Mouse (Mus musculus) lung, postnatal 0 days (tissue): ENCODE data around the gene Scamp4. TPM values are rescaled to one million over a fixed set of nuclear protein-coding genes. Genes with fewer than 3 reads are reported as not detected.
"Not testable (repeated sequence)": the region's sequence is repeated elsewhere in the genome, so short reads cannot be mapped to it uniquely, and the experiment has no call there.

Experiments
- ATAC-seq: fragments of 200-750 bp; cut with Nextera tagmentation; 2 replicates; pipeline ENCODE4 v1.8.0; 2017; ENCODE audit warnings: moderate library complexity
- DNase-seq: peaks from one replicate; pipeline ENCODE4 v3.0.0-alpha.2; 2016; ENCODE audit warnings: low spot score
- H3K27ac ChIP-seq: fragments of 300-500 bp; sonication (generic); 2 replicates; pipeline ENCODE4 v1.5.1; 2014; ENCODE audit warnings: antibody characterized with exemption, mild to moderate bottlenecking, low read length, mixed read lengths
- H3K27me3 ChIP-seq: fragments of 300-500 bp; sonication (generic); replicated peaks from 2 replicates; pipeline ENCODE4 v1.6.1; 2014; ENCODE audit warnings: low read length, mixed read lengths; ENCODE audit not compliant: insufficient read depth
- H3K36me3 ChIP-seq: fragments of 300-500 bp; sonication (generic); 2 replicates; pipeline ENCODE4 v1.6.1; 2014; ENCODE audit warnings: low read length, mixed read lengths; ENCODE audit not compliant: insufficient read depth
- H3K4me1 ChIP-seq: fragments of 300-500 bp; sonication (generic); 2 replicates; pipeline ENCODE4 v1.6.1; 2014; ENCODE audit warnings: antibody characterized with exemption, low read depth, low read length, mixed read lengths; ENCODE audit not compliant: insufficient read depth
- H3K4me2 ChIP-seq: fragments of 300-500 bp; sonication (generic); replicated peaks from 2 replicates; pipeline ENCODE4 v1.6.1; 2014; ENCODE audit warnings: low read depth, mild to moderate bottlenecking, low read length, moderate library complexity, mixed read lengths
- H3K4me3 ChIP-seq: fragments of 300-500 bp; sonication (generic); 2 replicates; pipeline ENCODE4 v1.5.1; 2014; ENCODE audit warnings: low read depth, low read length
- H3K9ac ChIP-seq: fragments of 300-500 bp; sonication (generic); replicated peaks from 2 replicates; pipeline ENCODE4 v1.6.1; 2014; ENCODE audit warnings: low read depth, mild to moderate bottlenecking
- H3K9me3 ChIP-seq: fragments of 300-500 bp; sonication (generic); 2 replicates; pipeline ENCODE4 v1.6.1; 2016; ENCODE audit warnings: low read length, mixed read lengths
- CTCF ChIP-seq: IDR thresholded peaks from 2 replicates; pipeline ENCODE4 v1.5.1; 2016; ENCODE audit warnings: antibody characterized with exemption, mild to moderate bottlenecking
- EP300 ChIP-seq: IDR thresholded peaks from 2 replicates; pipeline ENCODE4 v1.6.1; 2016; ENCODE audit warnings: antibody characterized with exemption, mild to moderate bottlenecking, control low read depth
- WGBS: fragments of 180-500 bp; shearing (Covaris S2); extraction: QIAGEN DNeasy Blood & Tissue Kit; methylation state at CpG from one replicate; pipeline ENCODE4 v1.1.7; 2014; 5-methylcytosine and 5-hydroxymethylcytosine counted together
- polyA plus RNA-seq: library from polyadenylated mRNA; unstranded; fragments of >200 nt; fragmentation: Nextera tagmentation; extraction: Ambion mirVana; gene quantifications from 2 replicates; pipeline ENCODE4 v1.2.1, GENCODE M21; 2015

The Scamp4 gene
- polyA plus RNA-seq, 1 experiment from 2014 or later, result 56.9 TPM

- ATAC-seq (peak; percentile 96), DNase-seq (peak; percentile 99)
- Histone ChIP-seq H3K27me3 (no peaks in the 10 kb centered on the region), H3K36me3 (no peaks in the 10 kb centered on the region), H3K4me2 (peak within 1 kb of the TSS; percentile 95), H3K9me3 (no peaks in the 10 kb centered on the region), H3K9ac (peak within 1 kb of the TSS; percentile 90), H3K27ac (peak within 1 kb of the TSS; percentile 78), H3K4me3 (peak within 1 kb of the TSS; percentile 88), H3K4me1 (peaks cover 17% of the 10 kb centered on the region; the same call in 1 of the 2 replicates)
- under 1% methylated on average over 55 of the region's 73 CpGs for WGBS
- TF ChIP-seq EP300 (no peak), CTCF (no peak)
Observed at GRCm38 (mm10) chr10:80589879-80590854, 12.5 kb upstream of the Scamp4 start, which contains the start of gene Abhd17a. Abhd17a (minus strand) TSS chr10:80590341.

GRCm38 (mm10) chr10:80596318-80596717 is 6.4 kb upstream of the Scamp4 start:
- H3K4me2 ChIP-seq, result no peak overlapping the region
- H3K4me1 ChIP-seq, result no peaks in the 10 kb centered on the region
- H3K27me3 ChIP-seq, result no peaks in the 10 kb centered on the region
- WGBS, result 43% methylated on average over 4 of the region's 4 CpGs
- no peak overlapping the region for H3K9ac ChIP-seq
- H3K9me3 ChIP-seq, result no peaks in the 10 kb centered on the region
- no peaks in the 10 kb centered on the region for H3K36me3 ChIP-seq
- no peak for DNase-seq
- TF ChIP-seq CTCF (no peak), EP300 (no peak)
- H3K27ac ChIP-seq, result no peak overlapping the region
- H3K4me3 ChIP-seq, result no peak overlapping the region
- no peak; the same call in 1 of the 2 replicates for ATAC-seq

- 20% methylated on average over 7 of the region's 7 CpGs for WGBS
- no peak for ATAC-seq
- no peak for DNase-seq
Observed at GRCm38 (mm10) chr10:80603364-80603763, 692 bp downstream of the Scamp4 start.

GRCm38 (mm10) chr10:80604001-80604509 is 1.4 kb downstream of the Scamp4 start:
- peaks cover 6% of the 10 kb centered on the region; the same call in 1 of the 2 replicates for H3K36me3 ChIP-seq
- H3K27ac ChIP-seq, result no peak overlapping the region
- H3K9me3 ChIP-seq, result no peaks in the 10 kb centered on the region
- no peak overlapping the region for H3K4me3 ChIP-seq
- no peak overlapping the region; the same call in 1 of the 2 replicates for H3K4me2 ChIP-seq
- H3K27me3 ChIP-seq, result no peaks in the 10 kb centered on the region
- ATAC-seq, result no peak
- TF ChIP-seq EP300, result no peak
- TF ChIP-seq CTCF, result no peak
- 89% methylated on average over 7 of the region's 7 CpGs for WGBS
- no peak for DNase-seq
- H3K9ac ChIP-seq, result peak overlapping the region; percentile 1; the same call in 1 of the 2 replicates
- H3K4me1 ChIP-seq, result peaks cover 12% of the 10 kb centered on the region; the same call in 1 of the 2 replicates

More at GRCm38 (mm10) chr10:80603364-80603763, 692 bp downstream of the Scamp4 start:
- Histone ChIP-seq H3K4me1 (peaks cover 12% of the 10 kb centered on the region; the same call in 1 of the 2 replicates), H3K4me2 (peak overlapping the region; percentile 55), H3K9me3 (no peaks in the 10 kb centered on the region), H3K4me3 (peak overlapping the region; percentile 75), H3K27me3 (no peaks in the 10 kb centered on the region), H3K27ac (peak overlapping the region; percentile 77), H3K36me3 (peaks cover 6% of the 10 kb centered on the region; the same call in 1 of the 2 replicates), H3K9ac (peak overlapping the region; percentile 1)
- TF ChIP-seq CTCF (no peak), EP300 (no peak)

- ATAC-seq (no peak), DNase-seq (no peak)
- Histone ChIP-seq H3K36me3 (peaks cover 6% of the 10 kb centered on the region; the same call in 1 of the 2 replicates), H3K27me3 (no peaks in the 10 kb centered on the region), H3K4me3 (no peak overlapping the region), H3K9me3 (no peaks in the 10 kb centered on the region), H3K4me2 (no peak overlapping the region), H3K4me1 (peaks cover 12% of the 10 kb centered on the region; the same call in 1 of the 2 replicates), H3K27ac (no peak overlapping the region), H3K9ac (no peak overlapping the region)
- TF ChIP-seq EP300 (no peak), CTCF (no peak)
- 89% methylated on average over 2 of the region's 2 CpGs for WGBS
Observed at GRCm38 (mm10) chr10:80604988-80605387, 2.3 kb downstream of the Scamp4 start.

GRCm38 (mm10) chr10:80605721-80606120 is 3.0 kb downstream of the Scamp4 start, which contains the start of gene Gm49322:
Gm49322 (plus strand) TSS chr10:80606021.
- WGBS, result 73% methylated on average over 2 of the region's 4 CpGs
- H3K4me2 ChIP-seq, H3K27me3 ChIP-seq, H3K36me3 ChIP-seq, DNase-seq, H3K4me3 ChIP-seq, H3K9ac ChIP-seq, ATAC-seq, H3K27ac ChIP-seq, H3K9me3 ChIP-seq: not testable (repeated sequence)
- peaks cover 12% of the 10 kb centered on the region; the same call in 1 of the 2 replicates for H3K4me1 ChIP-seq
